Mouse (Mus musculus) kidney, embryonic 15.5 days (tissue): ENCODE results near the gene Clcc1. TPM values are rescaled to one million over a fixed set of nuclear protein-coding genes. Genes with fewer than 3 reads are reported as not detected.
"Not testable (repeated sequence)": the region's sequence is repeated elsewhere in the genome, so short reads cannot be mapped to it uniquely, and the experiment has no call there.

Experiments used
- ATAC-seq: fragments of 200-750 bp; cut with Nextera tagmentation; replicated peaks from 2 replicates; pipeline ENCODE4 v1.8.0; 2017; ENCODE audit warnings: moderate TSS enrichment; ENCODE audit not compliant: low FRiP score
- H3K27ac ChIP-seq: fragments of 300-500 bp; sonication (generic); 2 replicates; pipeline ENCODE4 v1.5.1; 2015; ENCODE audit warnings: mild to moderate bottlenecking, inconsistent platforms
- H3K27me3 ChIP-seq: fragments of 300-500 bp; sonication (generic); 2 replicates; pipeline ENCODE4 v1.6.1; 2015; ENCODE audit warnings: inconsistent platforms
- H3K36me3 ChIP-seq: fragments of 300-500 bp; sonication (generic); 2 replicates; pipeline ENCODE4 v1.6.1; 2015; ENCODE audit warnings: inconsistent platforms
- H3K4me1 ChIP-seq: fragments of 300-500 bp; sonication (generic); 2 replicates; pipeline ENCODE4 v1.6.1; 2015; ENCODE audit warnings: inconsistent platforms
- H3K4me2 ChIP-seq: fragments of 300-500 bp; sonication (generic); 2 replicates; pipeline ENCODE4 v1.6.1; 2015; ENCODE audit warnings: moderate library complexity, mild to moderate bottlenecking, inconsistent platforms
- H3K4me3 ChIP-seq: fragments of 300-500 bp; sonication (generic); replicated peaks from 2 replicates; pipeline ENCODE4 v1.5.1; 2015; ENCODE audit warnings: mild to moderate bottlenecking, inconsistent platforms
- H3K9ac ChIP-seq: fragments of 300-500 bp; sonication (generic); 2 replicates; pipeline ENCODE4 v1.6.1; 2015; ENCODE audit warnings: mild to moderate bottlenecking, inconsistent platforms
- H3K9me3 ChIP-seq: fragments of 300-500 bp; sonication (generic); replicated peaks from 2 replicates; pipeline ENCODE4 v1.6.1; 2016; ENCODE audit warnings: inconsistent platforms
- WGBS: fragments of 180-500 bp; shearing (Covaris S2); methylation state at CpG from one replicate; pipeline ENCODE4 v1.1.7; 2015; ENCODE audit warnings: mixed read lengths; 5-methylcytosine and 5-hydroxymethylcytosine counted together
- polyA plus RNA-seq: library from polyadenylated mRNA; unstranded; fragments of >200 nt; fragmentation: Nextera tagmentation; extraction: Ambion mirVana; gene quantifications from 2 replicates; pipeline ENCODE4 v1.2.1, GENCODE M21; 2015

Clcc1 gene
- polyA plus RNA-seq, 1 experiment from 2014 or later, result 69.4 TPM

GRCm38 (mm10) chr3:108660941-108661340, 7.2 kb downstream of the Clcc1 start:
- Histone ChIP-seq H3K27me3 (no peaks in the 10 kb centered on the region), H3K4me2 (no peak overlapping the region), H3K4me1 (no peaks in the 10 kb centered on the region), H3K9me3 (peaks cover 2% of the 10 kb centered on the region; the same call in 1 of the 2 replicates), H3K36me3 (peaks cover 47% of the 10 kb centered on the region), H3K4me3 (no peak overlapping the region), H3K27ac (no peak overlapping the region), H3K9ac (no peak overlapping the region)
- ATAC-seq, result no peak
- WGBS, result 88% methylated on average over 1 of the region's 1 CpGs

GRCm38 (mm10) chr3:108676616-108677015, 22.9 kb downstream of the Clcc1 start:
- Histone ChIP-seq H3K4me3 (no peak overlapping the region), H3K27ac (no peak overlapping the region), H3K36me3 (peaks cover 89% of the 10 kb centered on the region), H3K4me2 (no peak overlapping the region), H3K27me3 (no peaks in the 10 kb centered on the region), H3K9me3 (no peaks in the 10 kb centered on the region), H3K9ac (no peak overlapping the region), H3K4me1 (no peaks in the 10 kb centered on the region)
- WGBS, result 74% methylated on average over 4 of the region's 4 CpGs
- no peak for ATAC-seq

GRCm38 (mm10) chr3:108681004-108681403, 27.3 kb downstream of the Clcc1 start:
- peaks cover 93% of the 10 kb centered on the region for H3K36me3 ChIP-seq
- 86% methylated on average over 4 of the region's 4 CpGs for WGBS
- no peak overlapping the region for H3K4me3 ChIP-seq
- H3K27me3 ChIP-seq, result no peaks in the 10 kb centered on the region
- no peak overlapping the region for H3K9ac ChIP-seq
- no peak overlapping the region for H3K4me2 ChIP-seq
- no peak for ATAC-seq
- H3K4me1 ChIP-seq, result no peaks in the 10 kb centered on the region
- H3K9me3 ChIP-seq, result no peaks in the 10 kb centered on the region
- no peak overlapping the region for H3K27ac ChIP-seq

GRCm38 (mm10) chr3:108683597-108683996, 29.9 kb downstream of the Clcc1 start:
- ATAC-seq, H3K9ac ChIP-seq, H3K4me3 ChIP-seq, H3K4me2 ChIP-seq, H3K27ac ChIP-seq, H3K27me3 ChIP-seq, H3K9me3 ChIP-seq, H3K4me1 ChIP-seq: not testable (repeated sequence)
- WGBS, result 95% methylated on average over 5 of the region's 5 CpGs
- H3K36me3 ChIP-seq, result peaks cover 90% of the 10 kb centered on the region

- no peak overlapping the region for H3K9ac ChIP-seq
- H3K36me3 ChIP-seq, result peaks cover 80% of the 10 kb centered on the region
- no peaks in the 10 kb centered on the region for H3K9me3 ChIP-seq
- no peak overlapping the region for H3K4me3 ChIP-seq
- H3K4me1 ChIP-seq, result no peaks in the 10 kb centered on the region
- H3K4me2 ChIP-seq, result no peak overlapping the region
- no peak for ATAC-seq
- WGBS, result 92% methylated on average over 7 of the region's 7 CpGs
- no peaks in the 10 kb centered on the region for H3K27me3 ChIP-seq
- H3K27ac ChIP-seq, result no peak overlapping the region
These were observed 32.0 kb downstream of the Clcc1 start for GRCm38 (mm10) chr3:108685701-108686100.

GRCm38 (mm10) chr3:108689015-108689441, 35.3 kb downstream of the Clcc1 start:
- Histone ChIP-seq H3K9me3 (no peaks in the 10 kb centered on the region), H3K27me3 (no peaks in the 10 kb centered on the region), H3K27ac (no peak overlapping the region), H3K9ac (no peak overlapping the region), H3K4me3 (no peak overlapping the region), H3K36me3 (peaks cover 58% of the 10 kb centered on the region), H3K4me1 (no peaks in the 10 kb centered on the region), H3K4me2 (no peak overlapping the region)
- WGBS, result 83% methylated on average over 6 of the region's 6 CpGs
- no peak for ATAC-seq

GRCm38 (mm10) chr3:108689446-108689845, 35.7 kb downstream of the Clcc1 start:
- H3K36me3 ChIP-seq, result peaks cover 58% of the 10 kb centered on the region
- no peak overlapping the region for H3K4me3 ChIP-seq
- WGBS, result 88% methylated on average over 8 of the region's 8 CpGs
- H3K27ac ChIP-seq, result no peak overlapping the region
- no peaks in the 10 kb centered on the region for H3K4me1 ChIP-seq
- no peak for ATAC-seq
- H3K4me2 ChIP-seq, result no peak overlapping the region
- H3K9ac ChIP-seq, result no peak overlapping the region
- H3K27me3 ChIP-seq, result no peaks in the 10 kb centered on the region
- no peaks in the 10 kb centered on the region for H3K9me3 ChIP-seq

- H3K4me2 ChIP-seq, result no peak overlapping the region
- no peaks in the 10 kb centered on the region for H3K4me1 ChIP-seq
- H3K9ac ChIP-seq, result no peak overlapping the region
- H3K36me3 ChIP-seq, result peaks cover 61% of the 10 kb centered on the region
- H3K27ac ChIP-seq, result no peak overlapping the region
- H3K27me3 ChIP-seq, result no peaks in the 10 kb centered on the region
- WGBS, result 83% methylated on average over 4 of the region's 4 CpGs
- no peaks in the 10 kb centered on the region for H3K9me3 ChIP-seq
- ATAC-seq, result no peak
- H3K4me3 ChIP-seq, result no peak overlapping the region
These were observed 36.3 kb downstream of the Clcc1 start for GRCm38 (mm10) chr3:108689979-108690378.

- Histone ChIP-seq H3K4me3 (no peak overlapping the region), H3K36me3 (peaks cover 66% of the 10 kb centered on the region), H3K4me2 (no peak overlapping the region), H3K27me3 (no peaks in the 10 kb centered on the region), H3K9me3 (no peaks in the 10 kb centered on the region), H3K27ac (no peak overlapping the region), H3K4me1 (no peaks in the 10 kb centered on the region), H3K9ac (no peak overlapping the region)
- ATAC-seq, result no peak
- 90% methylated on average over 9 of the region's 9 CpGs for WGBS
These were observed 40.6 kb downstream of the Clcc1 start for GRCm38 (mm10) chr3:108694321-108694720.

- no peak for ATAC-seq
- Histone ChIP-seq H3K9me3 (no peaks in the 10 kb centered on the region), H3K9ac (no peak overlapping the region), H3K4me3 (no peak overlapping the region), H3K4me1 (no peaks in the 10 kb centered on the region), H3K27me3 (no peaks in the 10 kb centered on the region), H3K4me2 (no peak overlapping the region), H3K27ac (no peak overlapping the region), H3K36me3 (peaks cover 83% of the 10 kb centered on the region)
- WGBS, result 91% methylated on average over 8 of the region's 8 CpGs
These were observed 44.9 kb downstream of the Clcc1 start for GRCm38 (mm10) chr3:108698662-108699061.

GRCm38 (mm10) chr3:108699786-108700185, 46.1 kb downstream of the Clcc1 start:
- Histone ChIP-seq H3K9me3 (no peaks in the 10 kb centered on the region), H3K4me3 (no peak overlapping the region), H3K27me3 (no peaks in the 10 kb centered on the region), H3K27ac (no peak overlapping the region), H3K9ac (no peak overlapping the region), H3K4me1 (no peaks in the 10 kb centered on the region), H3K36me3 (peaks cover 76% of the 10 kb centered on the region), H3K4me2 (no peak overlapping the region)
- ATAC-seq, result no peak
- WGBS, result 93% methylated on average over 4 of the region's 4 CpGs

GRCm38 (mm10) chr3:108701256-108701655, 47.5 kb downstream of the Clcc1 start:
- Histone ChIP-seq H3K4me1 (no peaks in the 10 kb centered on the region), H3K4me2 (no peak overlapping the region), H3K9me3 (no peaks in the 10 kb centered on the region), H3K4me3 (no peak overlapping the region), H3K27ac (no peak overlapping the region), H3K36me3 (peaks cover 61% of the 10 kb centered on the region), H3K9ac (no peak overlapping the region), H3K27me3 (no peaks in the 10 kb centered on the region)
- WGBS, result 87% methylated on average over 1 of the region's 1 CpGs
- ATAC-seq, result no peak

- WGBS, result 95% methylated on average over 8 of the region's 8 CpGs
- Histone ChIP-seq H3K4me1 (no peaks in the 10 kb centered on the region), H3K36me3 (peaks cover 55% of the 10 kb centered on the region), H3K4me2 (no peak overlapping the region), H3K27me3 (no peaks in the 10 kb centered on the region), H3K9me3 (no peaks in the 10 kb centered on the region), H3K4me3 (no peak overlapping the region), H3K9ac (no peak overlapping the region), H3K27ac (no peak overlapping the region)
- ATAC-seq, result no peak
These were observed 49.1 kb downstream of the Clcc1 start for GRCm38 (mm10) chr3:108702789-108703188.
